Mouse (Mus musculus) lung, postnatal 0 days (tissue): ENCODE results near the gene Rps15a.

ENCODE experiments used
- CTCF ChIP-seq: IDR thresholded peaks from 2 replicates; pipeline ENCODE4 v1.5.1; 2016; ENCODE audit warnings: antibody characterized with exemption, mild to moderate bottlenecking
- EP300 ChIP-seq: IDR thresholded peaks from 2 replicates; pipeline ENCODE4 v1.6.1; 2016; ENCODE audit warnings: antibody characterized with exemption, mild to moderate bottlenecking, control low read depth

DNA sequence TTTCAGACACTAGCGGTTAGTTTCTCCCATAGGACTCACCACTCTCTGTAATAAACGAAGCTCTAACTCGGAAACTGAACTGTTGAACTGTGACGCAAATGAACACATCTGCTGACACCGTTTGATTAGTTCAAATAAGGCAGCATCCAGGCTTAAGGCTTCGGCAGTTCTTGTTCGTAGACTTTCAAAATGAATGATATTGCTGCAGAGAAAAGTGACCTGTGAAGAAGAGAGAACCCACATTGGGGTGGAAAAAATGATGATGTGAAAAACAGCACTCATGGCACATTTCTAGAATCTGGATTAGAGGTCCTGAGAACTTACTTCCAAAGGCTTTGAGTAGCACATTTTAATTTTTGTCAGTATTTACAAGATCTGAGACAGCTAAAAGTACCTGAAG, 25.3 kb upstream of the Rps15a start:
- TF ChIP-seq CTCF: no peak
- TF ChIP-seq EP300: no peak
